Mouse (Mus musculus): ENCODE measurements around the gene Gga1. TPM values are rescaled to one million over a fixed set of nuclear protein-coding genes. Genes with fewer than 3 reads are reported as not detected.
A peak's percentile ranks its signal among the peaks of the same experiment; 100 is the strongest.

Gga1 gene
- total RNA-seq (2021), result 10 to 100 TPM; 28.0 to 28.2 TPM
- long read RNA-seq, experiment 1, transcript Gga1-201 (17 exons, 3,034 nt), result major isoform, 59 of 75 reads
- long read RNA-seq, experiment 1, partial matches to known transcripts, result 7 of 75 reads
- long read RNA-seq, experiment 1, other reads (novel, unspliced or antisense), result 9 of 75 reads
- long read RNA-seq, experiment 2, transcript Gga1-201 (17 exons, 3,034 nt), result major isoform, 80 of 99 reads
- long read RNA-seq, experiment 2, partial matches to known transcripts, result 10 of 99 reads
- long read RNA-seq, experiment 2, other reads (novel, unspliced or antisense), result 9 of 99 reads

- intact Hi-C loops (cut with DNase I; ENCODE audit: low total_unique reads), result no loop called here
- peak; percentile 91 for DNase-seq
These were observed at the start of gene Gga1 for GRCm38 (mm10) chr15:78876991-78877809. TSS of gene Gga1 (plus strand) at chr15:78877190.

- DNase-seq, result no peak
- intact Hi-C loops (cut with DNase I; ENCODE audit: low total_unique reads), result loop anchor here (5.0 kb wide), 1 partner anchor 39 kb away; no protein-coding TSS in a partner anchor
These were observed 48.7 kb upstream of the Gga1 start for GRCm38 (mm10) chr15:78828315-78828714.

- intact Hi-C loops (cut with DNase I; ENCODE audit: low total_unique reads), result loop anchor here (5.0 kb wide), 1 partner anchor 38 kb away; no protein-coding TSS in a partner anchor
- DNase-seq, result no peak
These were observed 47.4 kb upstream of the Gga1 start for GRCm38 (mm10) chr15:78829636-78830035.

- no peak for DNase-seq
- intact Hi-C loops (cut with DNase I; ENCODE audit: low total_unique reads), result no loop called here
These were observed 46.0 kb upstream of the Gga1 start for GRCm38 (mm10) chr15:78830742-78831719.

- intact Hi-C loops (cut with DNase I; ENCODE audit: low total_unique reads), result no loop called here
- DNase-seq, result no peak
These were observed 45.0 kb upstream of the Gga1 start for GRCm38 (mm10) chr15:78831720-78832657.

GRCm38 (mm10) chr15:78832701-78833123, 44.3 kb upstream of the Gga1 start:
- intact Hi-C loops (cut with DNase I; ENCODE audit: low total_unique reads), result no loop called here
- DNase-seq, result peak; percentile 90

GRCm38 (mm10) chr15:78833582-78833981, 43.4 kb upstream of the Gga1 start:
- intact Hi-C loops (cut with DNase I; ENCODE audit: low total_unique reads), result no loop called here
- no peak for DNase-seq

GRCm38 (mm10) chr15:78834233-78835005, 42.6 kb upstream of the Gga1 start:
- DNase-seq, result no peak
- intact Hi-C loops (cut with DNase I; ENCODE audit: low total_unique reads), result no loop called here

- intact Hi-C loops (cut with DNase I; ENCODE audit: low total_unique reads), result no loop called here
- DNase-seq, result peak; percentile 55
These were observed 41.5 kb upstream of the Gga1 start for GRCm38 (mm10) chr15:78835200-78836085.

GRCm38 (mm10) chr15:78836086-78836621, 40.8 kb upstream of the Gga1 start:
- intact Hi-C loops (cut with DNase I; ENCODE audit: low total_unique reads), result no loop called here
- peak; percentile 67 for DNase-seq

GRCm38 (mm10) chr15:78839744-78840143, 37.2 kb upstream of the Gga1 start:
- intact Hi-C loops (cut with DNase I; ENCODE audit: low total_unique reads), result no loop called here
- DNase-seq, result no peak

GRCm38 (mm10) chr15:78840241-78840640, 36.7 kb upstream of the Gga1 start:
- intact Hi-C loops (cut with DNase I; ENCODE audit: low total_unique reads), result no loop called here
- no peak for DNase-seq

- intact Hi-C loops (cut with DNase I; ENCODE audit: low total_unique reads), result no loop called here
These were observed 36.2 kb upstream of the Gga1 start for GRCm38 (mm10) chr15:78840751-78841150.

GRCm38 (mm10) chr15:78841161-78841790, 35.7 kb upstream of the Gga1 start:
- DNase-seq, result no peak
- intact Hi-C loops (cut with DNase I; ENCODE audit: low total_unique reads), result no loop called here

More at GRCm38 (mm10) chr15:78840751-78841150, 36.2 kb upstream of the Gga1 start:
- no peak for DNase-seq

- intact Hi-C loops (cut with DNase I; ENCODE audit: low total_unique reads), result no loop called here
- DNase-seq, result peak; percentile 81
These were observed 34.4 kb upstream of the Gga1 start, which contains the start of gene Cdc42ep1 for GRCm38 (mm10) chr15:78842371-78843163. TSS of gene Cdc42ep1 (plus strand) at chr15:78842624.

Data from gastrocnemius, postnatal 14 days (tissue).